Mouse (Mus musculus) testis, adult 2 months (tissue): Measurements from ENCODE around the gene Tmem63b. TPM values are rescaled to one million over a fixed set of nuclear protein-coding genes. Genes with fewer than 3 reads are reported as not detected.
A peak's percentile ranks its signal among the peaks of the same experiment; 100 is the strongest.

Source experiments
- H3K27ac ChIP-seq: fragments of 200-500 bp; 2 replicates; pipeline ENCODE4 v1.5.1; 2012; ENCODE audit warnings: low read depth, low read length; ENCODE audit not compliant: control insufficient read depth, insufficient read depth
- H3K27me3 ChIP-seq: fragments of 200-500 bp; 2 replicates; pipeline ENCODE4 v1.6.1; 2012; ENCODE audit warnings: mild to moderate bottlenecking, low read length, moderate library complexity; ENCODE audit not compliant: control insufficient read depth, insufficient read depth
- H3K36me3 ChIP-seq: fragments of 200-500 bp; 2 replicates; pipeline ENCODE4 v1.6.1; 2012; ENCODE audit warnings: mild to moderate bottlenecking, low read length; ENCODE audit not compliant: control insufficient read depth, insufficient read depth
- H3K4me1 ChIP-seq: fragments of 200-500 bp; 2 replicates; pipeline ENCODE4 v1.6.1; 2012; ENCODE audit warnings: low read length; ENCODE audit not compliant: control insufficient read depth, insufficient read depth
- H3K4me3 ChIP-seq: fragments of 200-500 bp; 2 replicates; pipeline ENCODE4 v1.5.1; 2012; ENCODE audit warnings: low read depth, mild to moderate bottlenecking, low read length, moderate library complexity, mixed read lengths; ENCODE audit not compliant: control insufficient read depth
- CTCF ChIP-seq: fragments of 200-500 bp; IDR thresholded peaks from 2 replicates; pipeline ENCODE4 v1.5.1; 2012; ENCODE audit warnings: low read depth, mild to moderate bottlenecking, inconsistent platforms, low read length, moderate library complexity; ENCODE audit not compliant: control insufficient read depth, insufficient read depth, insufficient replicate concordance
- POLR2A ChIP-seq: fragments of 200-500 bp; IDR thresholded peaks from 2 replicates; pipeline ENCODE4 v1.6.1; 2012; ENCODE audit warnings: low read depth, mild to moderate bottlenecking, inconsistent platforms, low read length, moderate library complexity; ENCODE audit not compliant: control insufficient read depth
- polyA plus RNA-seq: library from polyadenylated mRNA; depleted of rRNA; stranded (reverse); fragments of >200 nt; gene quantifications from 2 replicates; pipeline ENCODE4 v1.2.3, GENCODE M21; 2012

The Tmem63b gene
- polyA plus RNA-seq, 1 experiment: 5.4 TPM

- H3K36me3 ChIP-seq: no peaks in the 10 kb centered on the region
- H3K27me3 ChIP-seq: no peaks in the 10 kb centered on the region
- H3K27ac ChIP-seq: no peak overlapping the region
- H3K4me1 ChIP-seq: peaks cover 18% of the 10 kb centered on the region
- TF ChIP-seq CTCF: peak; percentile 23; the same call in 1 of the 2 replicates
- no peak for TF ChIP-seq POLR2A
- H3K4me3 ChIP-seq: no peak overlapping the region
Observed at GRCm38 (mm10) chr17:45655820-45656219, 30.9 kb downstream of the Tmem63b start.

- H3K27ac ChIP-seq: no peak overlapping the region
- no peak overlapping the region for H3K4me3 ChIP-seq
- TF ChIP-seq POLR2A: no peak
- H3K36me3 ChIP-seq: no peaks in the 10 kb centered on the region; the same call in 1 of the 2 replicates
- H3K4me1 ChIP-seq: no peaks in the 10 kb centered on the region
- no peaks in the 10 kb centered on the region for H3K27me3 ChIP-seq
Observed at GRCm38 (mm10) chr17:45653233-45653632, 33.5 kb downstream of the Tmem63b start.

- H3K36me3 ChIP-seq: no peaks in the 10 kb centered on the region
- peaks cover 2% of the 10 kb centered on the region; the same call in 1 of the 2 replicates for H3K4me1 ChIP-seq
- TF ChIP-seq CTCF (no peak), POLR2A (no peak)
- H3K4me3 ChIP-seq: no peak overlapping the region
- H3K27me3 ChIP-seq: no peaks in the 10 kb centered on the region
- H3K27ac ChIP-seq: no peak overlapping the region
Observed at GRCm38 (mm10) chr17:45644185-45644584, 42.5 kb downstream of the Tmem63b start.

GRCm38 (mm10) chr17:45642701-45643100 lies 44.0 kb downstream of the Tmem63b start:
- H3K27me3 ChIP-seq: no peaks in the 10 kb centered on the region
- H3K4me3 ChIP-seq: peak overlapping the region; percentile 63
- peaks cover 2% of the 10 kb centered on the region; the same call in 1 of the 2 replicates for H3K4me1 ChIP-seq
- no peak overlapping the region for H3K27ac ChIP-seq
- H3K36me3 ChIP-seq: no peaks in the 10 kb centered on the region
- TF ChIP-seq CTCF: peak; percentile 77
- TF ChIP-seq POLR2A: no peak

GRCm38 (mm10) chr17:45641981-45642380 lies 44.7 kb downstream of the Tmem63b start:
- no peak overlapping the region for H3K4me3 ChIP-seq
- peaks cover 2% of the 10 kb centered on the region; the same call in 1 of the 2 replicates for H3K4me1 ChIP-seq
- no peaks in the 10 kb centered on the region for H3K27me3 ChIP-seq
- TF ChIP-seq CTCF (no peak), POLR2A (no peak)
- no peak overlapping the region for H3K27ac ChIP-seq
- no peaks in the 10 kb centered on the region for H3K36me3 ChIP-seq

- H3K27me3 ChIP-seq: no peaks in the 10 kb centered on the region
- TF ChIP-seq POLR2A (no peak), CTCF (no peak)
- peaks cover 2% of the 10 kb centered on the region; the same call in 1 of the 2 replicates for H3K4me1 ChIP-seq
- no peak overlapping the region for H3K4me3 ChIP-seq
- H3K36me3 ChIP-seq: no peaks in the 10 kb centered on the region; the same call in 1 of the 2 replicates
- H3K27ac ChIP-seq: no peak overlapping the region
Observed at GRCm38 (mm10) chr17:45638596-45639295, 48.0 kb downstream of the Tmem63b start.

GRCm38 (mm10) chr17:45634033-45634432 lies 52.7 kb downstream of the Tmem63b start:
- Histone ChIP-seq H3K27me3 (no peaks in the 10 kb centered on the region), H3K4me3 (no peak overlapping the region), H3K4me1 (peaks cover 5% of the 10 kb centered on the region; the same call in 1 of the 2 replicates), H3K36me3 (no peaks in the 10 kb centered on the region; the same call in 1 of the 2 replicates), H3K27ac (no peak overlapping the region)
- TF ChIP-seq CTCF: no peak
- no peak for TF ChIP-seq POLR2A
